Mouse (Mus musculus) monocyte, adult 2 months (primary cell): ENCODE measurements around the gene Chmp2a.

Experiments
- DNase-seq, 2 experiments: peaks; one replicate each; pipeline ENCODE4 v3.0.0; 2022; ENCODE audit warnings: low spot score in 2 of 2, low read depth in 1 of 2

Chmp2a gene

GRCm38 (mm10) chr7:13035211-13035855 lies 726 bp upstream of the Chmp2a start:
- no peak for DNase-seq

GRCm38 (mm10) chr7:13033451-13034147 lies 1.0 kb downstream of the Chmp2a start:
- no peak for DNase-seq

GRCm38 (mm10) chr7:13032541-13032940 lies 2.1 kb downstream of the Chmp2a start:
- no peak for DNase-seq

- DNase-seq = no peak
Measured at GRCm38 (mm10) chr7:13031983-13032382, 2.6 kb downstream of the Chmp2a start.

- DNase-seq = no peak
Measured at GRCm38 (mm10) chr7:13031069-13031468, 3.5 kb downstream of the Chmp2a start.

- DNase-seq = no peak
Measured at GRCm38 (mm10) chr7:13028986-13029385, 5.6 kb downstream of the Chmp2a start.

- DNase-seq = no peak
Measured at GRCm38 (mm10) chr7:13025511-13026112, 9.0 kb downstream of the Chmp2a start.

GRCm38 (mm10) chr7:13024805-13025204 lies 9.8 kb downstream of the Chmp2a start:
- DNase-seq = no peak

GRCm38 (mm10) chr7:13023928-13024731 lies 10.5 kb downstream of the Chmp2a start:
- DNase-seq = peak; percentile 87 to 95

- peak in 1 of 2 experiments; percentile 50 for DNase-seq
Measured at GRCm38 (mm10) chr7:13022773-13023535, 11.7 kb downstream of the Chmp2a start.

GRCm38 (mm10) chr7:13015217-13015616 lies 19.4 kb downstream of the Chmp2a start:
- DNase-seq = no peak

GRCm38 (mm10) chr7:13014275-13014839 lies 20.2 kb downstream of the Chmp2a start:
- DNase-seq = no peak

- no peak for DNase-seq
Measured at GRCm38 (mm10) chr7:13013671-13014070, 20.9 kb downstream of the Chmp2a start.

- no peak for DNase-seq
Measured at GRCm38 (mm10) chr7:13010005-13010908, 24.4 kb downstream of the Chmp2a start, which contains the start of gene Zbtb45. Gene Zbtb45, minus strand, starts transcription at chr7:13010034.

- DNase-seq = peak; percentile 84 to 90
Measured at GRCm38 (mm10) chr7:13009143-13010004, 25.2 kb downstream of the Chmp2a start.

GRCm38 (mm10) chr7:13007341-13008092 lies 27.1 kb downstream of the Chmp2a start:
- DNase-seq = no peak

- DNase-seq = no peak
Measured at GRCm38 (mm10) chr7:13006531-13006930, 28.1 kb downstream of the Chmp2a start.

GRCm38 (mm10) chr7:13006011-13006410 lies 28.6 kb downstream of the Chmp2a start:
- no peak for DNase-seq
